Mouse (Mus musculus) embryo, embryonic 11.5 days (tissue): ENCODE data around the gene Tm9sf1.

Experiments
- DNase-seq: peaks from one replicate; pipeline ENCODE4 v3.0.0-alpha.2; 2012; ENCODE audit warnings: low read depth, low spot score

The Tm9sf1 gene

DNA sequence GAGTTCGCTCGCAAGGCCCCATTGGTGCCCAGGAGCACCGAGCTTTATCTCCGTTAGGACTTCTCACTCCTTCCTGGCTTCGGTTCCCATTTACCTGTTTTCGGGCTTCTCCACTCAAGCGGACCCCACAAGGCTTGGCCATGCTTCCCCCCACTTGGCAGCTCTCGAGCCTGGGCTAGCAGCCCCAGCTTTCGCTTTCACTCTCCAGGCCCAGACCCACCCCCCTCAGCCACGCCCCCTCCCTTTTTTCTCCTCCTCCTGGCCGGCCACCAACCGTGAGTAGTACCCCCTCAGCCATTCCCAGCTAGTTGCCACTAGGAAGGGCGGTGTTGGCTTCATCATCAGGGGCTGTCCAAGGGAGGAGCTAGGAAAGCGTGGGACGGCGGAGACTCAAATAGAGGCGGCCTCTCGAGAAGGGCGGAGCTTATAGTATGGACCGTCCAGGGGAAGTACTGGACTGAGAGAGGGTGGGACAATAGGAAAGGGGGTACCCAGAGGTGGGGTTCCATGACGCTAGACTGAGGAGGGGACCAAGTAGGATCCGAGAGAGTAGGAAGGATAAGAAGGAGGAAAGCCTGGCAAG lies 52.8 kb downstream of the Tm9sf1 start, which contains the start of gene Psme2:
TSS of gene Psme2 (minus strand) at position 366 of the 583 bp plus-strand sequence.
- peak; percentile 93 for DNase-seq

DNA sequence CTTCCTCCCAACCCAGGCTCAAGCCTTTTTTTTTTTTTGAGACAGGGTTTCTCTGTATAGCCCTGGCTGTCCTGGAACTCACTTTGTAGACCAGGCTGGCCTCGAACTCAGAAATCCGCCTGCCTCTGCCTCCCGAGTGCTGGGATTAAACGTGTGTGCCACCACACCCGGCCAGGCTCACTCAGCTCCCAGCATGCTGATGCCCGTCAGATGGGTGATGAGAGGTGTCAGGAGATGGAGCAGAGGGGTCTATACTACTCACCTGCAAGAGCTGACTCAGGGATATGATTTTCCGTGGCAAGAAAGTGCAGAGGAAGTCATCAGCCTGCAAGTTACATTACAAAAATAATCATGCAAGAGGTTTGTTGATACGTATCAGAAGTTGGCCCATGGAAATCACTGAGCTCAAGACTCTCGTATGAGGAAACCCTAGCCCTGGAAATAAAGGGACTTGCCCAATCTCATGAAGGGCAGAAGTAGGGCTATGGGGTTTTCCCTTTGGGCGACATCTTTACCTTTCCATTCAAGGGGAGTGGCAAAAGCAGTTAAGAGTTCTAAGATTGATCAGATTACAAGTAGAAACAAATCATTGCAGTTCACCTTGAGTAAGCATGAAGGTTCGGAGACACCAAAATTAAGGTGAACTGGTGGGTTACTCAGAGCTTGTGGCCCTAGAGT lies 53.7 kb downstream of the Tm9sf1 start:
- no peak for DNase-seq

DNA sequence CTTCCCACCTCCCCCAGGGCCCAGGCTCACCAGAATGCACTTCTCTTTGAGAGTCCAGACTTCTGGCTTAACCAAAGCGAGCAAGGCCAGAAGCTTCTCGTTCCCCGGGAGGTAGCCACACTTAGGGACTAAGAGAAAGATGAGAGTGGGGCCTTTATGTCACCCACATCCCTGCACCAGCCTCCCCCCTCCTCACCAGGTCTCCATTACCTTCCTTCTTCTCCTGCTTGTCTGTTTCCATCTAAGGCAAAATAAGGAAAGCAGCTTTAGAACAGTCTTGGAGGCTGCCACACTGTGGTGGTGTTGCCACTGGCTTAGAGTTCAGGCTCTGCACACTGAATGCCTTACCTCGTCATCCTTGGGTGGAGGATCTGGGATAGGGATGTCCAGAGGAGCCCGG lies 54.3 kb downstream of the Tm9sf1 start:
- DNase-seq: no peak

DNA sequence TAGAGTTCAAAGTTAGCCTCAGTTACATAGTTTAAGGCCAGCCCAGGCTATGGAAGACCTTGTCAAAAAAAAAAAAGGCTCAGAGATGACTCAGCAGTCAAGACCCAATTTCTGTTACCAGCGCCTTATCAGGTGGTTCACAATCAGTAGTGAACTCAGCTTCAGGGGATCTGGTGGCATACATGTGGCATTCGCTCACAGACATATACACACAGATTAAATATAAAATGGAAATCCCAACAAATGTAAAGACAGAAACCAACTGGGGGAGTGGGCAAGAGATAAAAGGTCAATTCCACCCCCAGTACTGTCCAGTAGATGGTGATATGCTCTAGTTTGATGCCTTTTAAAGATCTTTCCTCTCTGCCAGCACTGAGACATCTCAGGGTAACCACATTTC lies 57.5 kb downstream of the Tm9sf1 start:
- DNase-seq: no peak
